Mouse (Mus musculus) liver, adult 2 months (tissue): ENCODE data around the gene Sgk1. TPM values are rescaled to one million over a fixed set of nuclear protein-coding genes. Genes with fewer than 3 reads are reported as not detected.

Experiments
- DNase-seq: peaks from one replicate; pipeline ENCODE4 v3.0.0-alpha.2; 2011; ENCODE audit warnings: low read depth, low spot score; ENCODE audit errors: extremely low read depth
- H3K27ac ChIP-seq: fragments of 200-500 bp; replicated peaks from 2 replicates; pipeline ENCODE4 v1.5.1; 2012; ENCODE audit warnings: low read depth, mild to moderate bottlenecking, control low read depth, inconsistent platforms, low read length; ENCODE audit not compliant: insufficient read depth
- H3K27me3 ChIP-seq: fragments of 200-500 bp; 2 replicates; pipeline ENCODE4 v1.6.1; 2012; ENCODE audit warnings: mild to moderate bottlenecking, moderate library complexity, low read length, inconsistent platforms; ENCODE audit not compliant: control insufficient read depth, insufficient read depth
- H3K36me3 ChIP-seq: fragments of 200-500 bp; 2 replicates; pipeline ENCODE4 v1.6.1; 2012; ENCODE audit warnings: low read length, inconsistent platforms; ENCODE audit not compliant: control insufficient read depth, insufficient read depth
- H3K4me1 ChIP-seq: fragments of 200-500 bp; 2 replicates; pipeline ENCODE4 v1.6.1; 2011; ENCODE audit warnings: low read length; ENCODE audit not compliant: control insufficient read depth, insufficient read depth
- H3K4me3 ChIP-seq: fragments of 200-500 bp; 2 replicates; pipeline ENCODE4 v1.5.1; 2011; ENCODE audit warnings: low read depth, mild to moderate bottlenecking, control low read depth, low read length, moderate library complexity; ENCODE audit not compliant: insufficient read depth
- H3K79me2 ChIP-seq: fragments of 200-500 bp; 2 replicates; pipeline ENCODE4 v1.6.1; 2012; ENCODE audit warnings: inconsistent platforms, mild to moderate bottlenecking, low read length, moderate library complexity; ENCODE audit not compliant: control insufficient read depth, insufficient read depth
- H3K9ac ChIP-seq: fragments of 200-500 bp; 2 replicates; pipeline ENCODE4 v1.6.1; 2012; ENCODE audit warnings: low read depth, mild to moderate bottlenecking, control low read depth, inconsistent platforms, low read length
- CTCF ChIP-seq: fragments of 200-500 bp; IDR thresholded peaks from 2 replicates; pipeline ENCODE4 v1.5.1; 2011; ENCODE audit warnings: low read depth, low read length, control low read depth
- POLR2A ChIP-seq: fragments of 200-500 bp; IDR thresholded peaks from 2 replicates; pipeline ENCODE4 v1.6.1; 2011; ENCODE audit warnings: low read length, control low read depth; ENCODE audit not compliant: insufficient read depth; ENCODE audit errors: extremely low read depth
- WGBS: fragments of 180-500 bp; shearing (Covaris S2); methylation state at CpG from one replicate; pipeline ENCODE4 v1.1.7; 2018; 5-methylcytosine and 5-hydroxymethylcytosine counted together
- polyA plus RNA-seq: library from polyadenylated mRNA; depleted of rRNA; stranded (reverse); fragments of >200 nt; gene quantifications from 2 replicates; pipeline ENCODE4 v1.2.3, GENCODE M21; 2012
- total RNA-seq: library from RNA; depleted of rRNA; stranded (reverse); fragments of >200 nt; gene quantifications from 2 replicates; pipeline ENCODE4 v1.2.3, GENCODE M21; 2014

The Sgk1 gene
- total and polyA plus RNA-seq, 2 experiments, result 8.9 to 20.9 TPM

DNA sequence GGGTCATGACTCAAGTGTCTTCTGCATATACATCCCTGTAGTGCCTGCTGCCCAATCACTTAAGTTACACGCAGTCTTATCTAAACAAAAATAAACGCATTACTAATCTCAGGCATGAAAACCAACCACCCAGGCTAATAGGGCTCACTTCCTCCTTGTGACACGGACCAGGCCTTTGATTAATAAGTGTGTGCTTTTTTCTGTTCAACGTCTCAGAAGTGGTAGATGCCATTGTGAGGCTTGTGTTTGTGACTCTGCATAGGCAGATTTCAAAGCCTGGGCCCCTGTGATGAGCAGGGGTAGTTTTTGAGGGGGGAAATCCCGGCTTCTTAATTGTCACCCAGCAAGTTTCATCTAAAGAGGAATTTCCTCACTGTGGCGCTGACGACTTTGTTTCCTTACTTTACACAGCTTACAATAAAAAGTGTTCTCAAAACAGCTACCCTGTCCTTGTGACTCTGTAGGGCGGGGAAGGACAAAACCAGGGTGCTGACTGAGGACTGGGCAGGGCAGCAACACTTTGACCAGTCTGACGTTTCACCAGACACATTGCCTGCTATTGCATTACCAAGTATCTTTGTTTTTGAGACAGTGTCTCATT lies 64.9 kb downstream of the Sgk1 start:
- no peaks in the 10 kb centered on the region for H3K27me3 ChIP-seq
- peak; percentile 26 for DNase-seq
- no peak overlapping the region for H3K9ac ChIP-seq
- H3K79me2 ChIP-seq, result no peaks in the 10 kb centered on the region
- H3K4me1 ChIP-seq, result no peaks in the 10 kb centered on the region; the same call in 1 of the 2 replicates
- TF ChIP-seq POLR2A (no peak), CTCF (no peak)
- 72% methylated on average over 9 of the region's 9 CpGs for WGBS
- no peak overlapping the region for H3K4me3 ChIP-seq
- H3K27ac ChIP-seq, result no peak overlapping the region
- no peaks in the 10 kb centered on the region for H3K36me3 ChIP-seq

- Histone ChIP-seq H3K4me3 (no peak overlapping the region), H3K4me1 (no peaks in the 10 kb centered on the region), H3K27me3 (no peaks in the 10 kb centered on the region), H3K9ac (no peak overlapping the region), H3K36me3 (no peaks in the 10 kb centered on the region), H3K79me2 (no peaks in the 10 kb centered on the region), H3K27ac (no peak overlapping the region)
- TF ChIP-seq POLR2A (no peak), CTCF (no peak)
- no peak for DNase-seq
- 74% methylated on average over 4 of the region's 4 CpGs for WGBS
Measured at GRCm38 (mm10) chr10:21952520-21952919, 70.5 kb downstream of the Sgk1 start.

DNA sequence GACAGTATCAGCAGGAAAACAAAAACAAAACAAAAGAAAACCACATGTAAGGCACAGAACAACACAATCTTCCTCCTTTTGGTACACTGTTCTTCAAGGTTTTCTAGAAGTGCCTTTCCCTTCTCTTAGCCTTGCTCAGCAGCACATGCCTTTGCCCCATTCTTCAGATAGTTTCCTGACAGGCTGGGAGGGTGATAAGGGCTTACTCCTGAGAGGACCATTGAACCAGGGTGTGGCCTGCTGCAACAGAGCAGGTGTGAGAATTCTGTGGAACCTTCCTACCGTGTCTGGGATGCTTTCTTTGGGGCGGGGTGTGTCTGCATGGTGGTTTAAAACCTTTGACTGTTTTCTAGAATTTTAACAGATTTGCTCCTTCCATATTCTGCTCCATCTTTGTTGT lies 79.1 kb downstream of the Sgk1 start:
- Histone ChIP-seq H3K4me1 (no peaks in the 10 kb centered on the region), H3K27me3 (no peaks in the 10 kb centered on the region), H3K4me3 (no peak overlapping the region), H3K36me3 (no peaks in the 10 kb centered on the region), H3K9ac (no peak overlapping the region), H3K27ac (no peak overlapping the region), H3K79me2 (no peaks in the 10 kb centered on the region)
- no peak for DNase-seq
- 77% methylated on average over 2 of the region's 2 CpGs for WGBS
- TF ChIP-seq CTCF (no peak), POLR2A (no peak)

GRCm38 (mm10) chr10:21963005-21963404 lies 81.0 kb downstream of the Sgk1 start:
- Histone ChIP-seq H3K9ac (no peak overlapping the region), H3K27ac (no peak overlapping the region), H3K79me2 (no peaks in the 10 kb centered on the region), H3K4me3 (no peak overlapping the region), H3K36me3 (no peaks in the 10 kb centered on the region), H3K4me1 (no peaks in the 10 kb centered on the region), H3K27me3 (no peaks in the 10 kb centered on the region)
- DNase-seq, result no peak
- no peak for TF ChIP-seq CTCF
- TF ChIP-seq POLR2A, result no peak
- 72% methylated on average over 7 of the region's 7 CpGs for WGBS

DNA sequence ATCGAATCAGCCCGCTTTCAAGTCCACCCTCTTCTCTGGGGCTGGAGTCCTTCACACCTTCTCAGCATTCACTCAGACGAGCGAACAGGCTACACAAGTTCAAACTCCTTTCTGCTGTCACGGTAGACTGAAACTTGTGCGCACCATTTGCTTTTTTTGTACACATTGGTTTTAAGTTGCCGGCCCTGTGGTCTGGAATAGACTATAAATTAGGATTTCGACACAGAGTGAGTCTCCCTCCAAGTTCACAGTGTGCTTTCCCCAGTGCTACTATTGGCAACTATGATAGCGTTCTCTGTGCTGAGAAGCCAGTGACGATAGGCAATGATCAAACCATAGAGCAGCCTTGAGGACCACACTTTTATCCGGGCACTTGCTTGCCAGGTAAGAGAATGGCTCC lies 91.7 kb downstream of the Sgk1 start:
- WGBS, result 87% methylated on average over 11 of the region's 11 CpGs
- TF ChIP-seq CTCF (no peak), POLR2A (no peak)
- no peak for DNase-seq
- Histone ChIP-seq H3K27me3 (no peaks in the 10 kb centered on the region), H3K9ac (no peak overlapping the region), H3K27ac (no peak overlapping the region), H3K36me3 (no peaks in the 10 kb centered on the region), H3K79me2 (no peaks in the 10 kb centered on the region), H3K4me3 (no peak overlapping the region), H3K4me1 (no peaks in the 10 kb centered on the region)

DNA sequence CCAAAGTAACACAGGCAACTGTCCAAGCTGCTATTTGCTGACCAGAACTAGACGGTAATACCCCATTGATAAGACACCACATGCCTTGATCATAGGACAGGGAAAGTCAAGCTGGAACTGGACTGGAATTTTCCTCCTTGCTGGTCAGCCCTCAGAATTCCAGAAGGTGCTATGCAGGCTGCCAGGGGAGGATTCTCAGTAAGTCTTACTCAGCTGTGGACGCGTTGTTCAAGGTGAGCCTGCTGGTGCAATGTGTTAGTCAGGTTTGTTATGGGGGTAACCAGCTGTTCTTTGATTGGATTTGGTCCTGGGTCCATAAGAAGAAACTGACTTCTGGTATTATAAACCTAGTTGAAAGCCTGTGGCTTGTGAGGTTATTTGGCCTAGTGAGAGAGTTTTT lies 92.8 kb downstream of the Sgk1 start:
- no peak overlapping the region for H3K27ac ChIP-seq
- DNase-seq, result no peak
- no peak overlapping the region for H3K9ac ChIP-seq
- H3K4me3 ChIP-seq, result no peak overlapping the region
- H3K4me1 ChIP-seq, result no peaks in the 10 kb centered on the region
- no peaks in the 10 kb centered on the region for H3K27me3 ChIP-seq
- no peaks in the 10 kb centered on the region for H3K36me3 ChIP-seq
- WGBS, result 68% methylated on average over 3 of the region's 3 CpGs
- no peaks in the 10 kb centered on the region for H3K79me2 ChIP-seq
- TF ChIP-seq CTCF (no peak), POLR2A (no peak)
